Mouse (Mus musculus) neural tube, embryonic 15.5 days (tissue): ENCODE measurements at regions not wholly inside any gene's neighbourhood (a gene's known extent, or its start where the extent isn't known, plus 50 kb on each side); places are given as distances from the start of the nearest gene placed in this dataset.

Experiments
- ATAC-seq: fragments of 200-750 bp; cut with Nextera tagmentation; 2 replicates; pipeline ENCODE4 v1.8.0; 2017; ENCODE audit warnings: mild to moderate bottlenecking, moderate TSS enrichment, moderate library complexity; ENCODE audit not compliant: low FRiP score
- H3K27ac ChIP-seq: fragments of 300-500 bp; sonication (generic); replicated peaks from 2 replicates; pipeline ENCODE4 v1.5.1; 2015; ENCODE audit warnings: mild to moderate bottlenecking, inconsistent platforms
- H3K27me3 ChIP-seq: fragments of 300-500 bp; sonication (generic); replicated peaks from 2 replicates; pipeline ENCODE4 v1.6.1; 2015; ENCODE audit warnings: inconsistent platforms
- H3K36me3 ChIP-seq: fragments of 300-500 bp; sonication (generic); 2 replicates; pipeline ENCODE4 v1.6.1; 2015; ENCODE audit warnings: inconsistent platforms
- H3K4me1 ChIP-seq: fragments of 300-500 bp; sonication (generic); 2 replicates; pipeline ENCODE4 v1.6.1; 2015; ENCODE audit warnings: inconsistent platforms
- H3K4me2 ChIP-seq: fragments of 300-500 bp; sonication (generic); 2 replicates; pipeline ENCODE4 v1.6.1; 2015; ENCODE audit warnings: inconsistent platforms, mild to moderate bottlenecking, moderate library complexity
- H3K4me3 ChIP-seq: fragments of 300-500 bp; sonication (generic); replicated peaks from 2 replicates; pipeline ENCODE4 v1.5.1; 2015; ENCODE audit warnings: mild to moderate bottlenecking, inconsistent platforms
- H3K9ac ChIP-seq: fragments of 300-500 bp; sonication (generic); replicated peaks from 2 replicates; pipeline ENCODE4 v1.6.1; 2015; ENCODE audit warnings: mild to moderate bottlenecking, inconsistent platforms
- H3K9me3 ChIP-seq: fragments of 300-500 bp; sonication (generic); replicated peaks from 2 replicates; pipeline ENCODE4 v1.6.1; 2016; ENCODE audit warnings: inconsistent platforms
- WGBS: fragments of 180-500 bp; shearing (Covaris S2); methylation state at CpG from one replicate; pipeline ENCODE4 v1.1.7; 2015; ENCODE audit warnings: mixed read lengths; 5-methylcytosine and 5-hydroxymethylcytosine counted together

DNA sequence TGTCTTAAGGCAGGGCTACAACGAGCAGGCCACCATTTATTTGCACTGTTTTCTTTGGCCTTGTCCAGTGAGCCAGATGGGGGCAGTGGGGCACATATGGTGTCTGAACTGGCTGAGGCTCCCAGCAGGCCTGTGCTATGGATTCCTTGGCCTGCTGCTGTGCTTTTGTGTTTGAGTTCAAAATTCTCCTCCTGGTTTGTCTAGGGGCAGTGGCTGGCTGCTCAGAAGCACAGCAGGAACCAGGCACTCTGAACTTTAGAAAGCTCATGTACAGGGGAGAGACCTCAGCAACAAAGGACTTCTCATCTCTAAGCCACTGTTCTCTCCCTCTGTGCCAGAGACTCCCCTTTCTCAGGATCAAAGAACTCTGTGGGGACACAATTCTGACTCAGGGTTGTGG is 370.9 kb downstream of the Bckdhb start:
- Histone ChIP-seq H3K4me1 (no peaks in the 10 kb centered on the region), H3K27me3 (no peaks in the 10 kb centered on the region), H3K9me3 (no peaks in the 10 kb centered on the region), H3K4me2 (no peak overlapping the region), H3K9ac (no peak overlapping the region), H3K27ac (no peak overlapping the region), H3K4me3 (no peak overlapping the region), H3K36me3 (no peaks in the 10 kb centered on the region)
- no peak for ATAC-seq
- 26% methylated on average over 1 of the region's 1 CpGs for WGBS

DNA sequence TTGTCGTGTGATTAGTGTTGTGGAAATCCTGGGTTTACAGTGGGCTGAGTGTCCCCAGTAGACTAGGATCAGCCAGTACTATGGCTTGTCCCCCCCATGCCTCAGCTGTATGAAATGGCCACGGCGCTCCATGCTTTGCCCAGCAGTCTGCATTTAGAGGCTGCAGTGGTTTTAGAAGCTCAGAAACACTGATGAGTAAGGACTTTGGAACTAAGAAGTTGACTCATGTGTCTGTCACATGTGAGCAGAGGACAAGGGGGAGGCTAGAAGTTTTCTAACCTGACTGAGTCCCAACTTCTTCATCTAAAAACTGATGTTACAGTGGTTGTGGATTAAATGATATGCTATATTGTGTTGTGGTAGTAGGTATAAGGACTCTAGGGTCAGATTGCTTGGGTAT is 371.5 kb downstream of the Bckdhb start:
- Histone ChIP-seq H3K9ac (no peak overlapping the region), H3K4me2 (no peak overlapping the region), H3K9me3 (no peaks in the 10 kb centered on the region), H3K4me3 (no peak overlapping the region), H3K36me3 (no peaks in the 10 kb centered on the region), H3K27me3 (no peaks in the 10 kb centered on the region), H3K4me1 (no peaks in the 10 kb centered on the region), H3K27ac (no peak overlapping the region)
- no peak for ATAC-seq
- 92% methylated on average over 3 of the region's 3 CpGs for WGBS

DNA sequence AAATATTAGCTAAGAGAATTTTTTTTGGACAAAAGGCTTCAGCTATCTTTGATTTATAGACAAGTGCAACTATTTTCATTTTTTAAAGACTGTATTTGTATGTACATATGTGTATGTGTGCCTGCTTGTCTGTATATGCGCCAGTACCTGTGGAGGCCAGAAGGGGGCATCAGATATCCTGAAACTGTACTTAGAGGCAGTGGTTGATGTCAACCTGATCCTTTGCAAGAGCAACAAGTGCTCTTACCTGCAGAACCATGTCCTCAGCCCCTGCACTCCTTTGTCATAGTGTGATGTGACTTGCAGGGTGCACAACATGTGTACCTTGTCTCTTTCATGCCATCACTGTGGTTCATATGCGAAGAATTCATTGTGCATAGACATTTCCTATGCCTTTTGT is 379.5 kb downstream of the Bckdhb start:
- Histone ChIP-seq H3K27ac (no peak overlapping the region), H3K27me3 (no peaks in the 10 kb centered on the region), H3K4me2 (no peak overlapping the region), H3K4me3 (no peak overlapping the region), H3K9ac (no peak overlapping the region), H3K4me1 (no peaks in the 10 kb centered on the region), H3K36me3 (no peaks in the 10 kb centered on the region), H3K9me3 (no peaks in the 10 kb centered on the region)
- no peak for ATAC-seq
- WGBS, result 96% methylated on average over 2 of the region's 2 CpGs

DNA sequence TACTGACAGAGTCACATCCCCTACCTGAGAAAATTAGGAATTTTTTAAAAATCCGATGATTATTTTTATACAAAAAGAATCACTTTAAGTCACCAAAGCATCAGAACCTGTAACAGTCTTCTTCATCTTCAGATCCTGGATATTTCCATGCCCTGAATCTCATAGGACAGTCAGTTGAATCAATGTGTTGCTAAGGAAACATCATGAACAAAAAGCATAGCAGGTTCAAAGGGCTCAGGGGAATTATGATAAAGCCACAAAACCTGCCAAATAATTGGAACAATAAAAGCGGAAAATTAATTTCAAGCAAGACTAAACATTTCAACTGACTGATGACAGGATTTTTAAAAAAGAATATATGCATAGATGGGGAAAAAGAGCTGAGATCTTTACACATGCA is 393.9 kb downstream of the Bckdhb start:
- no peak overlapping the region for H3K4me3 ChIP-seq
- H3K36me3 ChIP-seq, result no peaks in the 10 kb centered on the region
- ATAC-seq, result no peak
- 0 out of 2 replicates have a peak, but pooled peaks cover 8% of the 10 kb centered on the region for H3K4me1 ChIP-seq
- WGBS, result 77% methylated on average over 2 of the region's 2 CpGs
- H3K9ac ChIP-seq, result no peak overlapping the region
- H3K27me3 ChIP-seq, result no peaks in the 10 kb centered on the region
- H3K9me3 ChIP-seq, result no peaks in the 10 kb centered on the region
- H3K27ac ChIP-seq, result no peak overlapping the region
- no peak overlapping the region for H3K4me2 ChIP-seq

DNA sequence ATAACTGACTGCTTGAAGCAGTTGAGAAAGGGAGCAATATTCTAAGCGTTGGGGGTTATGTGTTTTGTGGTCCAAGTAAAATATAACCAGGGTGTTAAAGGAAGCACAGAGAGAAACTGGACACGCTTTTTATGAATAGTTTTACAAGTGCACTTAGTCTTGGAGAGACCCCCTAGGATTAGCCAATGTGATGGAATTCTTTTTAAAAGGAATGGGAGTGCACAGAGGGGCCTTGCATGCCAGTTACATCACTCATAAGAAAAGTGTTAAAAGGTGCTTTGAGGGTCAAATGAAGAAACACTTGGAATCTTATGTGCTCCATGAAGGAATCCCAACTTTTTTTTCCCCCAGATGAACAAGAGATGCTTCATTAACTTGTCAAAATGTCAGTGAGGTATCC is 394.4 kb downstream of the Bckdhb start:
- no peaks in the 10 kb centered on the region for H3K9me3 ChIP-seq
- H3K4me3 ChIP-seq, result no peak overlapping the region
- no peak overlapping the region for H3K27ac ChIP-seq
- no peak overlapping the region for H3K4me2 ChIP-seq
- H3K27me3 ChIP-seq, result no peaks in the 10 kb centered on the region
- no peaks in the 10 kb centered on the region for H3K36me3 ChIP-seq
- H3K4me1 ChIP-seq, result 0 out of 2 replicates have a peak, but pooled peaks cover 8% of the 10 kb centered on the region
- H3K9ac ChIP-seq, result no peak overlapping the region
- 30% methylated on average over 2 of the region's 2 CpGs for WGBS
- ATAC-seq, result no peak

DNA sequence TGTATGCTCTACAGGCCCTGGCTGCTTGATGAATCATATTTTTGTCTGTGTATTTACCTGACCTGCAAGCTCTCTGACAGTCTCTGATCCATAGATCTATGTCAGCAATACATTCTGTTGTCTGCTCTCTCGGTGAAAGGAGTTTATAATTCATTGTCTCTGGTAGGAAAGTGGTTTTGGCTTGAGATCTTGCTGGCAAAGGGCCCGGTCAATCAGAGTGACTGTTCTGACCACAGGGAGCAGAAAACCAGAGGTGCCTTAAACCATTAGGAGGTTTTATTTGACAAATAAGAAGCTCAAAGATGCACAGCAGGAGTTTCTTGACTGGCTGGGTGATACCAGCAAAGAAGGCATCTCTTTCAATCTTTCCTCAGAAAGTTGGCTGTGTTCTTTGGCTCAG is 398.2 kb downstream of the Bckdhb start:
- H3K27ac ChIP-seq, result no peak overlapping the region
- 46% methylated on average over 2 of the region's 2 CpGs for WGBS

DNA sequence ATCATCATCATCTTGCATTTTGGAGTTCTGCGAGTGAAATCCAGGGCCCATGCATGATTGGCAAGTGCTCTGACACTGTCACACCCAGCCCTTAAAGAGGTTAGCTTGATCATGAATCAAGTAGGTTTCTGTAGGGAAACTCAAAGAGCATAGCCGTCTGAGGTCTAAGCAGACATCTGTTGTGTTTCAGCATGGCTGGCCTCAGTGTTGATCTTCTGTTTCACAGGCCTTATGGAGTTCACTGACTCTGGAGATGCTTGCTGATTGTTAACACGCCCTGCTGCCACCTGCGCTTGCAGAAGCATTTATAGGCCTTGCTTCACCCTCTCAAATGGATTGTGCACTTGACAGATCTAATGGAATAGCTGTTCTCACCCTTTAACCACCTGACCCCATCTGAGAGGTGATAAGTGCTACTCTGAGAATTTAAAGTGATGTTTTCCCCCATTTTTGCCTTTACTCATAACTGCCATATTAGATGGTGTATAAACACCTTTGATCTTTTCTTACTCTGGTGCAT is 406.2 kb downstream of the Bckdhb start:
- no peaks in the 10 kb centered on the region for H3K9me3 ChIP-seq
- no peak overlapping the region for H3K4me2 ChIP-seq
- no peak overlapping the region for H3K4me3 ChIP-seq
- no peak overlapping the region for H3K9ac ChIP-seq
- ATAC-seq, result no peak
- no peaks in the 10 kb centered on the region for H3K4me1 ChIP-seq
- 71% methylated on average over 4 of the region's 4 CpGs for WGBS
- H3K36me3 ChIP-seq, result no peaks in the 10 kb centered on the region
- no peaks in the 10 kb centered on the region for H3K27me3 ChIP-seq
- no peak overlapping the region for H3K27ac ChIP-seq

More for the DNA sequence above, 398.2 kb downstream of the Bckdhb start:
- ATAC-seq, result no peak
- Histone ChIP-seq H3K4me2 (no peak overlapping the region), H3K36me3 (no peaks in the 10 kb centered on the region), H3K4me3 (no peak overlapping the region), H3K4me1 (0 out of 2 replicates have a peak, but pooled peaks cover 8% of the 10 kb centered on the region), H3K9ac (no peak overlapping the region), H3K9me3 (no peaks in the 10 kb centered on the region), H3K27me3 (no peaks in the 10 kb centered on the region)

DNA sequence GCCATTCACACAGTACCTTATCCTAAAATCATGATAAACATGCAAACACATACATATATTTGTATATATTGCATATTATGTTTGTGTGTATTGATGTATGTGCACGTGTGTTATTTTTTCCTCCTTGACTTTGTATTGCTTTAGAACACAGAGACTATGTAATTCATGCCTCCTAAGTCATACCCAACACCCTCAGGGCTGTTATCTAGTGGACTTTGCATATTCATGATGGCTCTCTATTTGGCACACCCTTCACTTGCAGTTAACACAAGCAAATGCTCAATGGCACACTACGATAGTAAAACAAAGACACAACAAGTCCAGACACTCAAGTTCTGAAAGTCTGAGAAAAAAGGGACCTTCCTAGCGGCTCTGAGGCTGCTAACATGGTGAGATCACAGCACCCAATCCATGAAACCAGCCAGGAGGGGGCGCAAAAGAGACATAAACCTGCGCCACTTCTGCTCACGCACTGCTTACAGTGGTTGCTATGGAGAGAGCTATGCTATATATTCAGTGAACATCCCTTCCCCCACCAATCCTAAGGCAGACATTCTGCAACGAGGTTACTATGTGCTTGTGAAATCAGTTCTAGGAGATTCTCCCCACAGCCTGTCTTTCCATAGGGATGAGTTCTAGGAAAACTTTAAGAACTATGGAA is 418.6 kb downstream of the Bckdhb start:
- Histone ChIP-seq H3K27ac (no peak overlapping the region), H3K36me3 (no peaks in the 10 kb centered on the region), H3K27me3 (no peaks in the 10 kb centered on the region), H3K4me1 (no peaks in the 10 kb centered on the region), H3K9me3 (no peaks in the 10 kb centered on the region), H3K9ac (no peak overlapping the region), H3K4me3 (no peak overlapping the region), H3K4me2 (no peak overlapping the region)
- WGBS, result 10% methylated on average over 7 of the region's 7 CpGs
- peak; percentile 96 for ATAC-seq

DNA sequence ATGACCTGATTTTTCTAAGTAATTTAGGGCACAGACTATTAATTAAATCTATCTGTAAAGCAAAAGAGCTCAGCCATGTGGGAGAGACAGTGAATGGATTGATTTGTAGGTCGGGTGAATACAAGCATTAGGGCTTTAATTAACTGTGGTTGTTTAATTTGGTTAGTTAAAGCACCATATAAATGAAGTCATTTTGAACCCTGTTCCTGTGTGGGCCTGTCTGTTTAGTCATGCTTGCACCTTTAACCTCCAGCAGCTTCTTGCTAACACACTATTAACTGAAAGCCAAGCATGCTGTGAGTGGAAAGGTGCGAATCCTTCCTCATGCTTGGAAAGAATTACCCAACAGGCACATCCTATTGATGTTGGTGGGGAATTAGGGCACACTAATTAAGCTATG is 425.3 kb downstream of the Bckdhb start:
- H3K9ac ChIP-seq, result no peak overlapping the region
- no peak overlapping the region for H3K4me3 ChIP-seq
- no peaks in the 10 kb centered on the region for H3K9me3 ChIP-seq
- H3K27ac ChIP-seq, result no peak overlapping the region
- H3K4me2 ChIP-seq, result no peak overlapping the region
- H3K27me3 ChIP-seq, result no peaks in the 10 kb centered on the region
- H3K4me1 ChIP-seq, result no peaks in the 10 kb centered on the region
- WGBS, result 38% methylated on average over 2 of the region's 2 CpGs
- ATAC-seq, result 0 out of 2 replicates have a peak, but pooled peaks have one; percentile 17
- no peaks in the 10 kb centered on the region for H3K36me3 ChIP-seq

DNA sequence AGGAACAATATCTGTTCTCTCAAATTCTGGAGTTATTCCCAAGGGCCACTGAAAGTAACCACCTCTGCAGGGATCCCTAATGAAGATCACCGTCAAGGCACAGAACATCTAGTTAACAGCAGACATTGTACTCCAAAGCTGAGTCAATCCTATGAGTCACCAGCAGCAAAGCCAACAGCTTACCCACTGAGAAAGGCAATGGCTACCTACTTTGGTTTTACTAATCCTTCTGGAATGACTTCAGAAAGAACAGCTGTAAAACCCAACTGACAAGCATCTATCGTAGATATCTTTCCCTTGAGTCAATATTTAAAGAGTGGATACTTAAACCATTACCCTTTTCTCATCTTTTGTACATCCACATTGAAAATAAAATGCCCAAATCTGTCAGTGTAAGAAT is 429.5 kb downstream of the Bckdhb start:
- Histone ChIP-seq H3K4me2 (no peak overlapping the region), H3K36me3 (no peaks in the 10 kb centered on the region), H3K27ac (no peak overlapping the region), H3K27me3 (no peaks in the 10 kb centered on the region), H3K4me1 (no peaks in the 10 kb centered on the region), H3K9me3 (no peaks in the 10 kb centered on the region), H3K4me3 (no peak overlapping the region), H3K9ac (no peak overlapping the region)
- 92% methylated on average over 2 of the region's 2 CpGs for WGBS
- no peak for ATAC-seq

DNA sequence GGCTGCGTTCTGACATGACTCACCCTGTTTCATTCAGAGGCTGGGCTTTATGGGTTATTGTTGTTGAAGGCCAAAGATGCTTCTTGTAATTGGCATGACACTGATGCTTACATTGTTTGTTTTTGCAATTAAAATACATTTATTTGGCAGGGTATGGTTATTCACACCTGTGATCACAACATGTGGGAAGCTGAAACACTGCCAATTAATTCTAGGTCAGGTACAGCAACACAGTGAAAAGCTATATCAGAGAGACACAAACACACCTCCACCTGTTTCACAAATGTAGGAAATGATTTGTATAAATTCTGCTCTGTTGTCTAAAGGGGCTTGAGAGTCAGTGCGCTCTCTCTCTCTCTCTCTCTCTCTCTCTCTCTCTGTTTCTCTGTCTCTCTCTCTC is 431.2 kb downstream of the Bckdhb start:
- 94% methylated on average over 2 of the region's 2 CpGs for WGBS
- no peaks in the 10 kb centered on the region for H3K9me3 ChIP-seq
- H3K4me1 ChIP-seq, result no peaks in the 10 kb centered on the region
- no peak overlapping the region for H3K27ac ChIP-seq
- no peak overlapping the region for H3K4me2 ChIP-seq
- H3K9ac ChIP-seq, result no peak overlapping the region
- H3K27me3 ChIP-seq, result no peaks in the 10 kb centered on the region
- H3K36me3 ChIP-seq, result no peaks in the 10 kb centered on the region
- no peak for ATAC-seq
- no peak overlapping the region for H3K4me3 ChIP-seq

DNA sequence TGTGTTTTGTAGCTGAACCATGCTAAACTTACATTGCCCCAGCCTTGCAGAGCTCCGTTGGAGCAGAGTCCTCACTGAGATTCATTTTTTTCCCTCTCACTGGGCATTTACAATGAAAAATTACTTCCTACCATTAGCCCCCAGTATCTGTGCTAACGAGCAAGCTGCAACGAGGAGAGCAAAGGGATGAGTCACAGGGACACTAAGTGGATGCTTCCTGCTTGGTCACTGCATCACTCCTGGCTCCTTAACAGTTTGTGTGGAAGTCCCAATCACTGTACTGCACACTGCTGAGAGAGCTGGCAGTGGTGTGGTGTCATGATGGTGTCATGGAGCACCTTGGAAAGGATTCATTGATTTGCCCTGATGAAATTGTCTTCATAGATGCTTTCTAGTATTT is 434.9 kb downstream of the Bckdhb start:
- Histone ChIP-seq H3K27me3 (no peaks in the 10 kb centered on the region), H3K36me3 (no peaks in the 10 kb centered on the region), H3K9ac (no peak overlapping the region), H3K27ac (no peak overlapping the region), H3K4me2 (no peak overlapping the region), H3K4me1 (no peaks in the 10 kb centered on the region), H3K9me3 (no peaks in the 10 kb centered on the region), H3K4me3 (no peak overlapping the region)
- WGBS, result 42% methylated on average over 3 of the region's 3 CpGs
- ATAC-seq, result no peak
